Mouse (Mus musculus): ENCODE results near the gene Dnase1l1. TPM values are rescaled to one million over a fixed set of nuclear protein-coding genes. Genes with fewer than 3 reads are reported as not detected.

Gene Dnase1l1
- polyA plus RNA-seq, 1 experiment from 2014 or later = 15.3 TPM

DNA sequence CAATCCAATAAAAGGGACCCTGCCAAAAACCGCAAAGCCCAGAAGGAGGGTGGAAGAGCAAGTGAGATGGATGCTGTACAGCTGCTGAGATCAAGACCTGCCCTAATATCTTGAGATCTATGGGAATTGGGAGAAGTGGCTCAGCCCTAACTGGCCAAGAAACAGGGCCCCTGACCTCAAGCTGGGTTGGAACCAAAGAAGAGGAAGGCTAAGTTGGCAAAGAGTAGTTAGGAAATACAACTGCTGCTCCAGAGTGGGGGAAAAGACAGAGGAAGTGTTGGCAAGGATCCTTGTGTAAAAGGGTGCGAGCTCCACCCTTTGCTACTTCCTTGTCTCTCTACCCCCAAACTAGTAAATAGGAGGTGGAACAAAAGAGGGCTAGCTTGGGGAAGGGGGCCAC is 38.7 kb downstream of the Dnase1l1 start:
- DNase-seq (ENCODE audit: low spot score) (no peak), ATAC-seq (replicated peaks; ENCODE audit: low FRiP score) (no peak)
- H3K27ac ChIP-seq (ENCODE audit: low read depth, low read length) = no peak overlapping the region
- H3K4me3 ChIP-seq (ENCODE audit: low read depth, low read length) = peak overlapping the region; percentile 60; the same call in 1 of the 2 replicates
- peaks cover 5% of the 10 kb centered on the region; the same call in 1 of the 2 replicates for H3K4me1 ChIP-seq (replicated peaks; ENCODE audit: control insufficient read depth, insufficient read depth, low read length)
- 71% methylated on average over 2 of the region's 2 CpGs for WGBS
- no peaks in the 10 kb centered on the region for H3K27me3 ChIP-seq (replicated peaks; ENCODE audit: control insufficient read depth, insufficient read depth, low read length)
- peaks cover 9% of the 10 kb centered on the region for H3K36me3 ChIP-seq (ENCODE audit: control insufficient read depth, insufficient read depth, low read length)
- peak overlapping the region; percentile 66 for H3K4me2 ChIP-seq
- H3K9ac ChIP-seq (ENCODE audit: low read depth, low read length) = peak overlapping the region; percentile 30; the same call in 1 of the 2 replicates
- no peaks in the 10 kb centered on the region for H3K9me3 ChIP-seq (ENCODE audit: control insufficient read depth, low read length)

GRCm38 (mm10) chrX:74240332-74240731 is 41.8 kb downstream of the Dnase1l1 start:
- DNase-seq (ENCODE audit: low spot score) (no peak), ATAC-seq (replicated peaks; ENCODE audit: low FRiP score) (no peak)
- H3K27me3 ChIP-seq (replicated peaks; ENCODE audit: control insufficient read depth, insufficient read depth, low read length) = no peaks in the 10 kb centered on the region
- no peak overlapping the region for H3K27ac ChIP-seq (ENCODE audit: low read depth, low read length)
- no peak overlapping the region for H3K4me2 ChIP-seq
- H3K36me3 ChIP-seq (ENCODE audit: control insufficient read depth, insufficient read depth, low read length) = peaks cover 16% of the 10 kb centered on the region
- 90% methylated on average over 4 of the region's 4 CpGs for WGBS
- no peak overlapping the region for H3K4me3 ChIP-seq (ENCODE audit: low read depth, low read length)
- no peaks in the 10 kb centered on the region for H3K9me3 ChIP-seq (ENCODE audit: control insufficient read depth, low read length)
- no peak overlapping the region for H3K9ac ChIP-seq (ENCODE audit: low read depth, low read length)
- H3K4me1 ChIP-seq (replicated peaks; ENCODE audit: control insufficient read depth, insufficient read depth, low read length) = peaks cover 5% of the 10 kb centered on the region; the same call in 1 of the 2 replicates

DNA sequence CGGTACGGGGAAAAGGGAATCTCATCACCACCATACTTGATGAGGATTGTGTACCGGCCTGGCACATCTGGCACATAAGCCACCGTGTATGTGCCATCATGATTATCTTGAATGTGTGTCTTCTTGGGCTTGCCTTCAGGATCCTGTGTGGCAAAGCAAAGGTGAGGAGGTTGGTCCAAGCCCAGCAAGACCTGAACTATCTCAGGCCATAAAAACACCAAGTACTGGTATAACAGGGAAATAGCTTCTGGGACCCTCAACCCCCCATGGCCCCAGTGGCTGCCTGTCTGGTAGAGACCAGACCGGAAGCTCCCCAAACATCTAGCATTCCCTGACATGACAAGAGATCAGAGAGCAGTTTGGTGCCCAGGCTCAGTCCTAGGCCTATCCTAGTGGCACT is 48.9 kb downstream of the Dnase1l1 start:
- ATAC-seq (replicated peaks; ENCODE audit: low FRiP score) = no peak
- peaks cover 20% of the 10 kb centered on the region; the same call in 1 of the 2 replicates for H3K36me3 ChIP-seq (ENCODE audit: control insufficient read depth, insufficient read depth, low read length)
- no peak overlapping the region for H3K9ac ChIP-seq (ENCODE audit: low read depth, low read length)
- H3K27me3 ChIP-seq (replicated peaks; ENCODE audit: control insufficient read depth, insufficient read depth, low read length) = no peaks in the 10 kb centered on the region
- no peak overlapping the region for H3K27ac ChIP-seq (ENCODE audit: low read depth, low read length)
- H3K4me2 ChIP-seq = no peak overlapping the region
- no peaks in the 10 kb centered on the region for H3K9me3 ChIP-seq (ENCODE audit: control insufficient read depth, low read length)
- no peaks in the 10 kb centered on the region for H3K4me1 ChIP-seq (replicated peaks; ENCODE audit: control insufficient read depth, insufficient read depth, low read length)
- 91% methylated on average over 5 of the region's 5 CpGs for WGBS
- no peak for DNase-seq (ENCODE audit: low spot score)
- no peak overlapping the region for H3K4me3 ChIP-seq (ENCODE audit: low read depth, low read length)

GRCm38 (mm10) chrX:74230038-74230437 is 52.1 kb downstream of the Dnase1l1 start:
- 60% methylated on average over 1 of the region's 1 CpGs for WGBS
- H3K27ac ChIP-seq (ENCODE audit: low read depth, low read length) = no peak overlapping the region
- no peak overlapping the region for H3K9ac ChIP-seq (ENCODE audit: low read depth, low read length)
- H3K27me3 ChIP-seq (replicated peaks; ENCODE audit: control insufficient read depth, insufficient read depth, low read length) = no peaks in the 10 kb centered on the region
- peaks cover 12% of the 10 kb centered on the region; the same call in 1 of the 2 replicates for H3K36me3 ChIP-seq (ENCODE audit: control insufficient read depth, insufficient read depth, low read length)
- no peak overlapping the region for H3K4me3 ChIP-seq (ENCODE audit: low read depth, low read length)
- no peaks in the 10 kb centered on the region for H3K4me1 ChIP-seq (replicated peaks; ENCODE audit: control insufficient read depth, insufficient read depth, low read length)
- H3K9me3 ChIP-seq (ENCODE audit: control insufficient read depth, low read length) = no peaks in the 10 kb centered on the region
- no peak for DNase-seq (ENCODE audit: low spot score)
- no peak for ATAC-seq (replicated peaks; ENCODE audit: low FRiP score)
- no peak overlapping the region for H3K4me2 ChIP-seq

Small RNA genes lying within 50 kb of the gene (microRNA-seq; reads per million reads assigned to microRNA genes)
- gene Mir7091 (ENCODE audit: borderline number of aligned reads) = 3.2 reads per million
- 1.4 reads per million for gene Mir7092 (ENCODE audit: borderline number of aligned reads)

Other genes with a start within 250 kb of the Dnase1l1 start
- not detected in 2 replicates for gene Opn1mw, start 154.9 kb downstream of the Dnase1l1 start, polyA plus RNA-seq (2014; fragmentation: Nextera tagmentation; extraction: Ambion mirVana)
- gene Mecp2, start 147.0 kb downstream of the Dnase1l1 start, polyA plus RNA-seq (2014; fragmentation: Nextera tagmentation; extraction: Ambion mirVana) = 10.5 and 11.8 TPM in 2 replicates
- gene Tex28, start 114.5 kb downstream of the Dnase1l1 start, polyA plus RNA-seq (2014; fragmentation: Nextera tagmentation; extraction: Ambion mirVana) = not detected in 2 replicates
- not detected in 2 replicates for gene Tktl1, start 105.1 kb downstream of the Dnase1l1 start, polyA plus RNA-seq (2014; fragmentation: Nextera tagmentation; extraction: Ambion mirVana)
- gene Flna, start 32.5 kb downstream of the Dnase1l1 start, polyA plus RNA-seq (2014; fragmentation: Nextera tagmentation; extraction: Ambion mirVana) = 172 and 175 TPM in 2 replicates
- gene Emd, start 27.6 kb downstream of the Dnase1l1 start, polyA plus RNA-seq (2014; fragmentation: Nextera tagmentation; extraction: Ambion mirVana) = 20.7 and 23.2 TPM in 2 replicates
- gene Rpl10, start 11.5 kb downstream of the Dnase1l1 start, polyA plus RNA-seq (2014; fragmentation: Nextera tagmentation; extraction: Ambion mirVana) = 887 and 939 TPM in 2 replicates
- 48.5 and 49.8 TPM in 2 replicates for gene Taz, start 425 bp downstream of the Dnase1l1 start, polyA plus RNA-seq (2014; fragmentation: Nextera tagmentation; extraction: Ambion mirVana)
- gene Atp6ap1, start 14.8 kb upstream of the Dnase1l1 start, polyA plus RNA-seq (2014; fragmentation: Nextera tagmentation; extraction: Ambion mirVana) = 90.5 and 103 TPM in 2 replicates
- 112 and 122 TPM in 2 replicates for gene Gdi1, start 22.7 kb upstream of the Dnase1l1 start, polyA plus RNA-seq (2014; fragmentation: Nextera tagmentation; extraction: Ambion mirVana)
- gene Fam50a, start 30.7 kb upstream of the Dnase1l1 start, polyA plus RNA-seq (2014; fragmentation: Nextera tagmentation; extraction: Ambion mirVana) = 55.0 and 55.1 TPM in 2 replicates
- 3.6 and 5.8 TPM in 2 replicates for gene Plxna3, start 46.7 kb upstream of the Dnase1l1 start, polyA plus RNA-seq (2014; fragmentation: Nextera tagmentation; extraction: Ambion mirVana)
- 94.4 and 102 TPM in 2 replicates for gene Lage3, start 71.3 kb upstream of the Dnase1l1 start, polyA plus RNA-seq (2014; fragmentation: Nextera tagmentation; extraction: Ambion mirVana)
- 72.0 and 75.4 TPM in 2 replicates for gene Ubl4a, start 90.9 kb upstream of the Dnase1l1 start, polyA plus RNA-seq (2014; fragmentation: Nextera tagmentation; extraction: Ambion mirVana)
- gene Slc10a3, start 91.0 kb upstream of the Dnase1l1 start, polyA plus RNA-seq (2014; fragmentation: Nextera tagmentation; extraction: Ambion mirVana) = 11.9 and 13.0 TPM in 2 replicates
- 16.8 and 18.5 TPM in 2 replicates for gene Fam3a, start 110.9 kb upstream of the Dnase1l1 start, polyA plus RNA-seq (2014; fragmentation: Nextera tagmentation; extraction: Ambion mirVana)
- 19.2 and 23.0 TPM in 2 replicates for gene Ikbkg, start 111.0 kb upstream of the Dnase1l1 start, polyA plus RNA-seq (2014; fragmentation: Nextera tagmentation; extraction: Ambion mirVana)
- gene G6pdx, start 146.9 kb upstream of the Dnase1l1 start, polyA plus RNA-seq (2014; fragmentation: Nextera tagmentation; extraction: Ambion mirVana) = 65.0 and 76.6 TPM in 2 replicates
- not detected in 2 replicates for gene Gm6880, start 199.1 kb upstream of the Dnase1l1 start, polyA plus RNA-seq (2014; fragmentation: Nextera tagmentation; extraction: Ambion mirVana)

Measured in liver, embryonic 11.5 days (tissue).